Mouse (Mus musculus) embryo, embryonic 9.5 days (tissue): ENCODE data around the gene Tmem51.

Experiments used
- DNase-seq: peaks from one replicate; pipeline ENCODE4 v3.0.0-alpha.2; 2017; ENCODE audit errors: extremely low spot score

The Tmem51 gene

DNA sequence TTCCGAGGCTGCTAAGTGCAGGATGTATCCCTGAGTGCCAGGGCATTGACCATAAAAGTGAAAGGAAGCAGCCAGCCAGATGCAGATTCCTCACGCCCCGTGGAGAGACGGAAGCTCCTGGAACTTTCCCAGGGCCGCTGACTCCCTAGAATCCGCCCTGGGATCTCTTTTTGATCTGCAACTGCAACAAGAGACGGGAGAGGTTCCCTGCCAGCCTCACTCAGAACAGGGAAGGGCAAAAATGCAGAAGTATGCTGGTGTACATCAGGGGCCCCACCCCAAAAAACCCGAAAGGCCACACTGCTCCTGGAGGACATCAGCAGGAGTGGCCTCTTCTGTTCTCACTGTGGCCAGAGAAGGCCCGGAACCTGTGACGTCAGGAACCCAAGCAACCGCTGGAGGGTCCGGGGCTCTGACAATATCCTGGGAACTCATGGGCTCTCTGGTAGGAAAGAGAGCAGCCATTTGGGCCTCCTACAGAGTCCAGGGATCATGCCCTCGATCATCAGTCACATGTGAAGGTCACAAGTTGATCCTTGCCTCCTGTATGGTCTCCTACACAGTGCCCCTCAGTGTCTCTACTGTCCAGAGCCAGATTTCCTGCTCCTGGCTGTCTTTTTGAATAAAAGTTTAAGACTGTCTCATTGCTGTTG, 2.3 kb downstream of the Tmem51 start:
- DNase-seq: no peak

- DNase-seq: no peak
Measured at GRCm38 (mm10) chr4:142080901-142081630, 3.0 kb downstream of the Tmem51 start.

- no peak for DNase-seq
Measured at GRCm38 (mm10) chr4:142080487-142080767, 3.7 kb downstream of the Tmem51 start.

DNA sequence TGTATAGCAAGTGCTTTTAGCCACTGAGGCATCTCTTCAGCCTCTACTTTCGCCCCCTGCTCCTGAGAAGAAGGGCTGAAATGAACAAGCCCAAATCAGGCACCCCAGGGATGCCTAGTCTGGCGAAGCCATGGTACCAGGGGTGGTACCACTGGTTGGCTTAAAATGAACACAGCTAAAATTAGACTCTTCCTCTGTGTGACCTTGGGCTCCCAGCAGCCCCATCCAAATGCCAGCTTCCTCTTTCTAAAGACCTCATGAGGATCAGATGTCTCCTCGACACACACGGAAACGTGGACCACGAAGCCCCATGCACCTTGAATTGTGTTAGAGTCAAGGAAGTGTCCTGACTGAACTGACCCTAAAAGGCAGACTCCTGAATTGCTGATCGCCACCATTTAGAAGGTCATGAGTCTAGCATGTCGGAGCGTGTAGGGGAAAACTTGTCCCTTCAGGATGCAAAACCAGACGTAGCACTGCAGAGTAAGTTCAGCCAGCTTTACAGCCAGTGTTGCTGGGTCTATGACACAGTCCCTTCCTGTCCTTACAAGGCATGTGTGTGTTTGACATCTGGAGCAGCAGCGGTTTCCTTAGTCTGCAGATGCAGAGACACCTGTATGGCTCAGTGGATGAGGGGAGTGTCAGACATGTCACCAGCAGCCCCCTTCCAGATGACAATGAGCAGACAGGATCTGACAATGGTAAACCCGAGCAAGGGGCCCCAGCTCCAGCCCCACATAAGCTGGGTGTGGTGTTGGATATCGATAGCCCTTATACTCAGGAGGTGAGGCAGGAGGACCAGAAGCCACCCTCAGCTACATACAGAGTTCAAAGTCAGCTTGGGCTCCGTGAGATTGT, 4.2 kb downstream of the Tmem51 start:
- no peak for DNase-seq

- no peak for DNase-seq
Measured at GRCm38 (mm10) chr4:142077572-142078271, 6.4 kb downstream of the Tmem51 start.

GRCm38 (mm10) chr4:142076883-142077282, 7.2 kb downstream of the Tmem51 start:
- DNase-seq: no peak

DNA sequence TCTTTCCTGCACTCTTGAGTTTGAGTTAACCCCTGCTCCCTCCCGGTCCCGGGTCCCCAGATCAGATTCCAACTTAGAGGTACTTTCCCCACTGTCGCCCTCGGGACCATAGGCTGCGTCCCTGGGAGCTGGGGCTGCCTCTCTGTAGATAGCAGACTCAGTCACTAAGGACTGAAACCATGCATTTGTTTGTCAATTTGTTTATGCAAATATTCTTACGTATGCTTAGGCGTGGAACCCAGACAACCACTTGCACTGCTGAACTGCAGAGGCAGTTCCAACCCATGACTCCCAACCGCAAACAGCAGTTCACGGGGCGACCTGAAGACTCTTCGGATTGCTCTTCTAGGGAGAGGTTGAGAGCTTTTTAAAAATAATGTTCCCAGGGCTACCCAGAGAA, 8.2 kb downstream of the Tmem51 start:
- DNase-seq: no peak

DNA sequence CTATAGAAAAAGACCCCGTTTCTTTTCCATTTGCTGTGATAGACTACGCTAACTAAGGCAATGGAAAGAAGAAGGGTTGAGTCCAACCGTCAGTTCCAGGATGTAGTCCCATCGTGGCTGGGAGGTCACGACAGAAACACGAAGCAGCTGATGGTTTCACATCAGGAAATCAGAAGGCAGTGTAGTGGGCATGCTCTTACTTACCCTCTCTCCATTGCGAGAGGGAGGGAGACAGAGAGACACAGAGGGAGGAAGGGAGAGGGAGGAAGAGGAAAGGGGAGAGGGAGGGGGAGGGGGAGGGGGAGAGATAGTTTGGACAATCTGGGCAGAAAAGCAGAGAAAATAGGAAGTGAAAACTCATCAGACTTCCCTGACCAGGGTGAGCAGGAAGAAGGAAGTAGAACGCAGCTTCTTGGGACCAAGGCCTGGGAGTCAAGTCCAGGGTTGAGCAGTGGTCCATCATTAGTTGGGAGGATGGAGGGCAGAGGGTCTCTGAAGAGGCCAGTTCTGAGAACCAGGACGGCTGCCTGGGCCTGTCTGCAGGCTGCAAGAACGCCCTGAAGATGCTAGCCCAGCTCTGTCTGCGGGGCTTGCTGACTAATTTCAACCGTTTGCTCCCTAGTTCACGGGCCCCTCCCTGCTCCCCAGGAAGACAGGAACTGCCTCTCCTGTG, 9.9 kb downstream of the Tmem51 start:
- DNase-seq: no peak

DNA sequence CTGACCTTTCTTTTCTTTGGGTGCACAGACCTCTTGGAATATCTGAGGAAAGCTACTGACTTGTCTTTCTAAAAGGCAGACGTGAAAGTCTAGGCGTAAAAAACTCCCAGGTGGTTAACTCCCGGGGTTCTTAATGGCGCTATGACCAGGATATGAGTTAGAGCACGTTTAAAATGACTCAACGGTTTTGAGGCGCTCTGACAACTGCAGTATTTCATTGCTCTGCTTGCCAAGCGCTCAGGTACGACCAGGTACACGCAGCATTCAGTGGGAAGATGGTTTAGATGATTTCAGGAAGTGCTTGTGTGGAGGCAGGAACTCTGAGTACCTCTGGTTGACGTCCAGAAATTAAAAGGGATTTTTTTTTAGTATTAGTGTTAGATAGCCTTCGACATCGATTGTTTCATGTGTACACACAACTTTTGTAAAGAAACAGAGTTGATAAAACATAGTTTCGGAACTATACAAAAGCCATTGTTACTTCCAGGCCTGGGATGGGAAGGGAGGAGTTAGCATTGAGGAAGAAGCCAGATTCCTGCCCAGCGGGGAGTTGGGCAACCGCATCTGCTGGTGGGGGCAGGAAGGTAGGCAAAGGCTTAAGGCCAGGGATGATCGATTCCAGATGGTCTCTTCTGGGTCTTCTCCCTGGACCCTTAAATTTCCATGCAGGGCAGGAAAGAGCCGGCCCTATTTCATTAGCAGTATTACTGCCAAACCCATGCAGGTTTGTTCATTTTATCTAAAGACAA, 12.7 kb downstream of the Tmem51 start:
- peak; percentile 48 for DNase-seq

DNA sequence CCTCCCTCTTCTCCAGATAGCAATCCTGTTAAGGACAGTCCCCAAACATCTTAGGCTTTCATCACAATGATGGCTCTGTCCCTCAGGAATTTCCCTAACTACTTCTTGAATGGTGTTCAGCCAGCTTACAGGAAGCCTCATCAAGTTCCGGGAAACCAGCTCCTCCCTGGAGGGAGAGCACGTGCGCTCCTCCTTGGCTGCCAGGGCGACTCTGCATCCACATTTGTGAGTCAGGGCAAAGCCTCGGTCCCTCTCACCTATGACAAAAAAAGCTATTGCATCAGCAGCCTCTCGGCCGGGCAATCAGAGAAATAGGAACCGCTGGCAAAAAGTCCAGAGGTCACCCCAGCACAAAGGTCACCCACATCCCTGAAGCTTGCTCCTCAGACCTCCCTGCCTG, 13.3 kb downstream of the Tmem51 start:
- DNase-seq: no peak

- no peak for DNase-seq
Measured at GRCm38 (mm10) chr4:142068899-142069812, 14.9 kb downstream of the Tmem51 start.

- DNase-seq: no peak
Measured at GRCm38 (mm10) chr4:142066576-142066975, 17.5 kb downstream of the Tmem51 start.

- no peak for DNase-seq
Measured at GRCm38 (mm10) chr4:142065835-142066234, 18.3 kb downstream of the Tmem51 start.

GRCm38 (mm10) chr4:142065270-142065669, 18.8 kb downstream of the Tmem51 start:
- no peak for DNase-seq

DNA sequence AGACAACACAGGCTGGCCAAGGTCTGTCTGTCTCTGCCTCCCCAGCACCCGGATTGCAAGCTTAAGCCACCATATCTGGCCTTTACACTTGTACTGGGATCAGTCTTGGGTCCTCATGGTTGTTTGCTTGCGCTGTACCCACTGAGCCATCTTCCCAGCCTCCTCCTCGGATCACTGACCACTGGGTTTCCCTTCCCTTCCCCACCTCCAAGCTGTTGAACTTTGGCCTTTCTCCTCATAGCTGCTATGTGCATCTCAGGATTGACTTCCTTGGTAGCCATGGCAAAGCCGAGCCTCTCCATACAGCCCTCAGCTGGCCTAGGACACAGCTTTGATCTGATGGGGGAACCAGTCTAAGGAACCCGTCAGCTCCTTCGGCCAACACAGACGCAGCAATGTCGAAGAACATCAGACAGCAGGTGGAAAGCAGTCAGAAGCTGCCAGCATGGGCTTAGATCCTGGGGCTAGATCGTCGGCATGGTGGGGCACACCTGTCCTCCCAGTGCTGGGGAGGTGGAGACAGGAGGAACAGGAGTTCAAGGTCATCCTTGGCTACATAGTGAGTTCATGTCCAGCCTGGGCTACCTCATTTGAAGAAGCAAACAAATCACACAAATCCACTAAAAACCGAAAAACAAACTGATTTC, 19.4 kb downstream of the Tmem51 start:
- DNase-seq: no peak

DNA sequence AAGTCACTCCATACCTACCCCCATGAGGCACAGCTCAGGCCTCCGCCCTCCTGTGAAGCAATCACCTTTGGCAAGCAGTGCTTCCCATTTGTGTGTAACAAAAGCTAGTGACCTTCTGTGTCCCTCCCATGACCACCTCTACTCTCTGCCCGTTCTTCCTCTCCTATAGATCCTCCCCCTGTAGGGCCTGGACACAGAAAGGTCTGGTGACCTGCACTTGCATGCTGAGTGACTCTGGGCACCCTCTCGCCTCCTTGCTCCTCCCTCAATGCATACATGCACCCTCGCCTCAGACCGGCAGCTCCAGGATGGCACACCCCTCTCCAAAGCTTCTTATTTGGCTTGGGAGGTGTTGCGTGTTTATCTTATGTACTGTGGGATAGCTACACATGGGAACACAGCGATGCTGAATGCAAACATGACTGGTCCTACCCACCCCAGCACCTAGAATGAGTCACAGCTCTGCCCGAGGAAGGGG, 21.0 kb downstream of the Tmem51 start:
- no peak for DNase-seq

- DNase-seq: no peak
Measured at GRCm38 (mm10) chr4:142061485-142062240, 22.4 kb downstream of the Tmem51 start.
